Mouse (Mus musculus) activated CD4-positive, CD25-positive, alpha-beta regulatory T cell, adult 4 months (primary cell): ENCODE measurements around the gene Gm2431. TPM values are rescaled to one million over a fixed set of nuclear protein-coding genes. Genes with fewer than 3 reads are reported as not detected.
"Not testable (repeated sequence)": the region's sequence is repeated elsewhere in the genome, so short reads cannot be mapped to it uniquely, and the experiment has no call there.

Experiments
- ATAC-seq: one replicate; pipeline ENCODE4 v1.8.0; 2017
- polyA plus RNA-seq, 2 experiments: library from polyadenylated mRNA; unstranded; fragments of 100-300 nt; shearing (Covaris generic); gene quantifications; one replicate each; pipeline ENCODE4 v1.2.1; 2017

The Gm2431 gene
- polyA plus RNA-seq: not detected

- not testable (repeated sequence) for ATAC-seq
Measured at GRCm38 (mm10) chr7:142258254-142258653, at the start of gene Gm2431. Gene Gm2431, minus strand, starts transcription at chr7:142258354.

DNA sequence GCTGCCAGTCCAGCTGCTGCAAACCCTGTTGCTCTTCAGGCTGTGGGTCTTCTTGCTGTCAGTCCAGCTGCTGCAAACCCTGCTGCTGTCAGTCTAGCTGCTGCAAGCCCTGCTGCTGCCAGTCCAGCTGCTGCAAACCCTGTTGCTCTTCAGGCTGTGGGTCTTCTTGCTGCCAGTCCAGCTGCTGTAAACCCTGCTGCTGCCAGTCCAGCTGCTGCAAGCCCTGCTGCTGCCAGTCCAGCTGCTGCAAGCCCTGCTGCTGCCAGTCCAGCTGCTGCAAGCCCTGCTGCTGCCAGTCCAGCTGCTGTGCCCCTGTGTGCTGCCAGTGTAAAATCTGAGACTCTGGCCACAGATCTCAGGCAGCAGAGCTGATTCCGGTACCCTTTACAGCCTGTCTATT, 45.8 kb upstream of the Gm2431 start:
- not testable (repeated sequence) for ATAC-seq

- ATAC-seq: no peak
Measured at GRCm38 (mm10) chr7:142303249-142303648, 45.1 kb upstream of the Gm2431 start, which contains the start of gene Krtap5-4. Gene Krtap5-4, plus strand, starts transcription at chr7:142303549.

- ATAC-seq: not testable (repeated sequence)
Measured at GRCm38 (mm10) chr7:142297018-142297417, 38.9 kb upstream of the Gm2431 start, which contains the start of gene Krtap5-1. Gene Krtap5-1, minus strand, starts transcription at chr7:142297118.

DNA sequence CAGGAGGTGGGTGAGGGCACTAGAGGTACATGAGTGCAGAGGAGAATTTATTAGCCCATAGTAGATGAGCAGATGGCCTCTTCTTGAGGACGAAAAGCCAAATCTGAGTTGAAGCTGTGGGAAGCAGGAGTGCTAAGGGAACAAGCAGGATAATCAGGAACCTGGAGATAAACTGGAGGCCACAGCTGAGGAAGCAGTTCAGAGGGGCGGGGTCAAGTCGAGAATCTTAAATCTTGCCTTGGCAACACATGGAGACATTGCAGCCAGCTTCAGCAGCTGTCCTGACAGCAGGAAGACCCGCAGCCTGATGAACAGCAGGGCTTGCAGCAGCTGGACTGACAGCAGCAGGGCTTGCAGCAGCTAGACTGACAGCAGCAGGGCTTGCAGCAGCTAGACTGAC, 38.0 kb upstream of the Gm2431 start:
- ATAC-seq: not testable (repeated sequence)

DNA sequence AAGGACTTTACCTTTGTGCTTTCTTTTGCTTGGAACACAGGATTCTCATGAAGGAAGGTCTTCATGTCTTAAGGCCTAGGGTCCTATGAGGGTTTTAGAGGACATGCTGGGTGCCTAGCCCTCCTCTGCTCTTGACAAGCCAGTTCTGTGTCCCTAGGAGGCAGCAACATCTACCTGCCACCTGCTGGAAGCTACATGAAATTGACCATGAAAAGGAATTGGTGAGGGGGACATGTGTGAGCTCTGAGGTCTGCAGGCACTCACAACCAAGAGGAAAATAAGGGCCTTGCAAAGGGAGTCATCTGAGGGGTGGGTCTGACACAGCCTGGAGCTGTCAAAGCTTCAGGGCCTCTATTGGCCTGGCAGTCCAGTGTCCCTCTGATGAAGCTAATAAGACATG, 37.3 kb upstream of the Gm2431 start:
- no peak for ATAC-seq

DNA sequence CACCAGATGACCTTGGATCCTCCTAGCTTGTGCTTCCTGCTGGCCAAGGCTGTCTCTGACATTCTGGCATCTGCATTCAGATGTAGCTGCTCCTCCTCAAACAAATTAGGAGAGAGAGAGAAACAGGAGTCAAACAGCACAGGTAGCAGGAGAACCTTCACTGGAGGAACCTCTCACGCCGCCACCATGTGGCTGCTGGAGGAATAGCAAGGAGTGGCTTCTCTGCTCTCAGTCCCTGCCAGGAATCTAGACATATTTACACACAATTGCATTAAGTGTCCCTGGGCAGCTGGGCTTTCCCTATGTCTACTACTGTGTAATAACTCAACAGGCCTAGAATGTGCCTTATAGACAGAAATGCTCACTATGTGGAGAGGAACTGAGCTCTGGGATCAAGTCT, 35.7 kb upstream of the Gm2431 start:
- peak; percentile 49 for ATAC-seq

GRCm38 (mm10) chr7:142285910-142286612, 27.9 kb upstream of the Gm2431 start:
- ATAC-seq: not testable (repeated sequence)

DNA sequence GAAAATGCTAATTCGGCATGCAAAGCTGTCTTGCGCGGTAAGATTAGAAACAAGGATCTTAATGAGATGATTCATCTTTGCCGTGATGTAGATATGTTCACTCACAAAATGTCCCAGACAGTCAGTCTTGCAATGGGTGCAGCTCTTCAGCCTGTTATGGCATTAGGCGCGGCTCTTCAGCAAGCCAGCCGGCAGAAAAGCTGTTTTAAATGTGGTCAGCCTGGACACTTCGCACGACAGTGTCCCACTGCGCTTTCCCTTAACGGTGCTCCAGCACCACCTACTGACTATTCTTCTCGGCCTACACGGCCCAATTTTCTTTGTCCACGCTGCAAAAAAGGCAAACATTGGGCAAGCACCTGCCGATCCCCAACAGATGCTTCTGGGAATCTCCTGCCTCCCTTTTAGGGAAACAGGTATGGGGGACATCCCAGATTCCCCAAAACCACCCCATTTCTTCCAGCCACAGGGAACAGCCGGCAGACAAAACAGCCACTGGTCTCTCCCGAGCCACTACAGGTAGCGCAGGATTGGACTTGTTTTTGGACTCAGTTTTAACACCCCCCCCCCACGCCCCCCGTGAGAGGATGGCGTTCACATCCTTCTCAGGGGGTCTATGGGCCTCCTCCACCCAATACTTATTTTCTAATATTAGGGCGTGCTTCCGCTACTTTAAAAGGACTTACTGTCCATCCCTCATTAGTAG, 27.1 kb upstream of the Gm2431 start:
- ATAC-seq: no peak

- peak; percentile 58 for ATAC-seq
Measured at GRCm38 (mm10) chr7:142284615-142285080, 26.5 kb upstream of the Gm2431 start.

DNA sequence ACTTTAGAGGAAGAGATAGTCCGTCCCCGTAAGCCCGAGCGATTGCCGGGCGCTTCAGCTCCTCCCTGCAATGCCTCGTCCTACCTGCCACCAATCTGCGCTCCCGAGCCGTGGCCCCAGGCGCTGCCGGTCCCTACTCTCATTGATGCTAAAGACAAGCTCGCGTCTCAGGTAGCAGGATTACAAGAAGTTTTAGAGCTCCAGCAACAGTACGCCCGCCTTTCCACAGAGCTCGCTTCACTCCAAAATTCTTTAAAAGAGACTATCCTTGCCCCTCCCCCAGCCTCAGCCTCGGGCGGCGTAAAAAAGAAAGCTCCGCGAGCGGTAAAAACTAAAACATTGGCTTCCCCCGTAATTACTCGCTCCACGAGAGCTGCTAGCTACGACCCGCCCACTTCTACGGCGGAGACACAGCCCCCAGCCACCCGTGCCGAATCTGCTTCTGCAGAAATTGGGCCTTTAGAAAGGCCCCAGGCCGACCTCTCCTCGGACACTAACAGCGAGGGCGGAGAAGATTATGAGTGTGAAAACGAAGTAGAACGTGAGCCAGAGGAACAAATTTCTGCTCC, 26.0 kb upstream of the Gm2431 start:
- peak; percentile 74 for ATAC-seq

DNA sequence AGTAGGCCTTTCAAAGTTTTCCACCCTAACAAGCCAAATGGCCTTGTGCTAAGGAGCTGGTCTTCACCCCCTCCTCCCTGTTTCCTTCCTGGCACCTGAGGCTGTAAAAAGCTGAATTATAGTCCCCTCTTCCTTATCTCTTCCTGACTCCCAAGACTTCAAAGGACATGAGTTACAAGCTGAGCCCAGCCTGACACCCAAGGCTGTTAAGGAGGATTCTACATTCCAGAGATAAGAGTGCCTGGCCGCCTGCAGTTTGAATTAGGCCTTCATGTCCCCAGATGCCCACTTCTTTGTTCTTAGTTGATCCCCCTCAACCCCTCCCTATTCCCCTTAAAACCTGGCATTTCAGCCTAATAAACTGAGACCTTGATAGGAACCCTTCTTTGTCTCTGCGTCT, 24.7 kb upstream of the Gm2431 start:
- not testable (repeated sequence) for ATAC-seq

GRCm38 (mm10) chr7:142279291-142279690, 21.1 kb upstream of the Gm2431 start:
- ATAC-seq: not testable (repeated sequence)

DNA sequence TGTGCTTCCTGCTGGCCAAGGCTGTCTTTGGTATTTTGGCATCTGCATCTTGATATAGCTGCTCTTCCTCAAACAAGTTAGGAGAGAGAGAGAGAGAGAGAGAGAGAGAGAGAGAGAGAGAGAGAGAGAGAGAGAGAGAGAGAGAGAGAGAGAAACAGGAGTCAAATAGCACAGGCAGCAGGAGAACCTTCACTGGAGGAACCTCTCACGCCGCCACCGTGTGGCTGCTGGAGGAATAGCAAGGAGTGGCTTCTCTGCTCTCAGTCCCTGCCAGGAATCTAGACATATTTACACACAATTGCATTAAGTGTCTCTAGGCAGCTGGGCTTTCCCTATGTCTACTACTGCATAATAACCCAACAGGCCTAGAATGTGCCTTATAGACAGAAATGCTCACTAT, 20.0 kb upstream of the Gm2431 start:
- ATAC-seq: not testable (repeated sequence)

GRCm38 (mm10) chr7:142274263-142274662, 16.1 kb upstream of the Gm2431 start, which contains the start of gene Gm4559:
Gene Gm4559, minus strand, starts transcription at chr7:142274363.
- ATAC-seq: not testable (repeated sequence)

GRCm38 (mm10) chr7:142255517-142255916, 2.6 kb downstream of the Gm2431 start:
- no peak for ATAC-seq

DNA sequence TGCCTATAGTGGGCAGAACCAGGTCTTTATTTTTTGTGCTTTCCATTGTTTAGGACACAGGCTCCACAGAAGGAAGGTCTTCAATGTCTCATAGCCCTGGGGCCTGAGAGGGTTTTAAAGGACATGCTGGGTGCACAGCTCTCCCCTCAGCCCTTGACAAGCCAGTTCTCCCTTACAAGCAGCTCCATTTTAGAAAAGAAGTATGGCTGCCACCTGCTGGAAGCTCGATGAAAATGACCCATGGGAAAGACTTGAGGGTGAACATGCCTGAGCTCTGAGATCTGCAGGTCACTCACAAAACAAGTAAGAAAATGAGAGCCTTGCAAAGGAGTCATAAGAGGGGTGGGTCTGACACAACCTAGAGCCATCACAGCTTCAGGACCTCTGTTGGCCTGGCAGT, 8.3 kb downstream of the Gm2431 start:
- ATAC-seq: no peak

DNA sequence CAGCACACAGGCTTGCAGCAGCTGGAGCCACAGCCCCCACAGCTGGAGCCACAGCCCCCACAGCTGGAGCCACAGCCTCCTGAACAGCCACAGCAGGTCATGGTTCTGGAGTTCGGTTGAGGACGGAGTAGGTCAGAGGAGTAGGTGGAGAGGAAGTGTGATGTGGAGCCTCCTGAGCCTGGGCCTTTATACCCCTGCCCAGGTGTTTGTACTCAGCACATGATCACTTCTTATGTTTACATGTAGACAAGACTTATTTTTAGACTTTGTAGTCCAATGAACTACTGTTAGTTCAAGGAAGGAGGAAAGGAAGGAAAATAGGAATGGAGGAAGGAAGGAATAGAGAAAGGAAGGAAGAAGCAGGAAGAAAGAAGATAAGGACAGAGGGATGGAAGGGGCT, 17.2 kb downstream of the Gm2431 start, which contains the start of gene Gm40460:
Gene Gm40460, minus strand, starts transcription at position 101 of the 400 bp plus-strand sequence.
- ATAC-seq: no peak

DNA sequence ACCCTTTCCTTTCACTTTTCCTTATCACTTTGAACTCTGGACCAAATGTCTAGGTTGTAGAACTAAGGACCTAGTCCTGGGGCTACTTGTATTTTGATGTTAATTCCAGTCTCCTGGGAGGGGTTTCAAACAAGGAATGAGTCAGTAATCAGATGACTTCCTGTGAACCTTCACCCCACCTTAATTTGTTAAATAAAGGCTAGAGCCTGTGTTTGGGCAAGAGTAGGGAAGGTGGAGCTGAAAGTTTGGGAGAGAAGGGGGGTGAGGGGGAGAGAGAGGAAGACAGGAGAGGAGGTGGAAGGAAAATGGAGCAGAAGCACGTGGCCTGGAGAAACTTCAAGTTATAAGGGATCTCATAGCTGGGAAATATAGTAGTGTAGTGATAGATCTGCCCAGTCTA, 26.6 kb downstream of the Gm2431 start:
- no peak for ATAC-seq

DNA sequence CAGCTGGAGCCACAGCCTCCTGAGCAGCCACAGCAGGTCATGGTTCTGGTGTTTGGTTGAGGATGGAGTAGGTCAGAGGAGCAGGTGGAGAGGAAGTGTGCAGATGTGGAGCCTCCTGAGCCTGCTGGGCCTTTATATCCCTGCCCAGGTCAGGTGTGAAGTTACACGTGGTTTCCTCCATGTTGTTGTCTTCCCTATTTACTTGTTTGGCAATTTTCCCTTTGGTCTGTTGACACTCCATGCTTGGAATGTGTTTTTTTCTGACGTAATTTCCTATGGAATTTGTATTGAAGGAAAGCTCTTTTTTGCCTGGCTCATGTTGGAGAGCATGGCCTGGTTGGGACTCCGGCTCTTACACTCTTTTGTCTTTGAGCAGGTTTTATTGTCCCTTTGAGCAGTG, 28.3 kb downstream of the Gm2431 start, which contains the start of gene Krtap5-5:
Gene Krtap5-5, minus strand, starts transcription at position 101 of the 400 bp plus-strand sequence.
- ATAC-seq: not testable (repeated sequence)

- ATAC-seq: no peak
Measured at GRCm38 (mm10) chr7:142224518-142224917, 33.6 kb downstream of the Gm2431 start.

GRCm38 (mm10) chr7:142212136-142212535, 46.0 kb downstream of the Gm2431 start:
- not testable (repeated sequence) for ATAC-seq

GRCm38 (mm10) chr7:142211559-142211958, 46.6 kb downstream of the Gm2431 start, which contains the start of gene Gm7579:
Gene Gm7579, plus strand, starts transcription at chr7:142211859.
- ATAC-seq: no peak
